Mouse (Mus musculus) Muller cell, postnatal 12 days (primary cell): ENCODE data around the gene Grik4.

Experiments
- DNase-seq: peaks from one replicate; pipeline ENCODE4 v3.0.0-alpha.2; 2015; ENCODE audit errors: inconsistent ontology term

Grik4 gene

GRCm38 (mm10) chr9:42859959-42860794, 84.1 kb downstream of the Grik4 start:
- no peak for DNase-seq

- DNase-seq = peak; percentile 47
Observed at GRCm38 (mm10) chr9:42858998-42859690, 85.1 kb downstream of the Grik4 start.

GRCm38 (mm10) chr9:42858576-42858975, 85.7 kb downstream of the Grik4 start:
- DNase-seq = no peak

GRCm38 (mm10) chr9:42857756-42858155, 86.5 kb downstream of the Grik4 start:
- no peak for DNase-seq

GRCm38 (mm10) chr9:42853077-42853476, 91.2 kb downstream of the Grik4 start:
- DNase-seq = no peak

- no peak for DNase-seq
Observed at GRCm38 (mm10) chr9:42850063-42850462, 94.2 kb downstream of the Grik4 start.

GRCm38 (mm10) chr9:42848061-42848460, 96.2 kb downstream of the Grik4 start:
- no peak for DNase-seq

- no peak for DNase-seq
Observed at GRCm38 (mm10) chr9:42846676-42847425, 97.4 kb downstream of the Grik4 start.

GRCm38 (mm10) chr9:42846139-42846538, 98.2 kb downstream of the Grik4 start:
- no peak for DNase-seq

- no peak for DNase-seq
Observed at GRCm38 (mm10) chr9:42844301-42844700, 100.0 kb downstream of the Grik4 start.

- no peak for DNase-seq
Observed at GRCm38 (mm10) chr9:42838299-42838698, 106.0 kb downstream of the Grik4 start.

- no peak for DNase-seq
Observed at GRCm38 (mm10) chr9:42837498-42837897, 106.8 kb downstream of the Grik4 start.

- DNase-seq = no peak
Observed at GRCm38 (mm10) chr9:42831558-42831957, 112.7 kb downstream of the Grik4 start.

- DNase-seq = no peak
Observed at GRCm38 (mm10) chr9:42819247-42819646, 125.0 kb downstream of the Grik4 start.

GRCm38 (mm10) chr9:42816815-42817214, 127.5 kb downstream of the Grik4 start:
- DNase-seq = no peak

- DNase-seq = no peak
Observed at GRCm38 (mm10) chr9:42809146-42809545, 135.1 kb downstream of the Grik4 start.

- DNase-seq = no peak
Observed at GRCm38 (mm10) chr9:42808394-42808793, 135.9 kb downstream of the Grik4 start.

- DNase-seq = peak; percentile 87
Observed at GRCm38 (mm10) chr9:42803061-42803491, 141.2 kb downstream of the Grik4 start.

- DNase-seq = no peak
Observed at GRCm38 (mm10) chr9:42801929-42802328, 142.4 kb downstream of the Grik4 start.

GRCm38 (mm10) chr9:42800138-42800537, 144.2 kb downstream of the Grik4 start:
- no peak for DNase-seq

GRCm38 (mm10) chr9:42799694-42800093, 144.6 kb downstream of the Grik4 start:
- no peak for DNase-seq

- DNase-seq = peak; percentile 61
Observed at GRCm38 (mm10) chr9:42799242-42799641, 145.1 kb downstream of the Grik4 start.
